Mouse (Mus musculus) neural tube, embryonic 12.5 days (tissue): ENCODE measurements around the gene Ssh1. TPM values are rescaled to one million over a fixed set of nuclear protein-coding genes. Genes with fewer than 3 reads are reported as not detected.
A peak's percentile ranks its signal among the peaks of the same experiment; 100 is the strongest.

ENCODE experiments used
- ATAC-seq: fragments of 200-750 bp; cut with Nextera tagmentation; 2 replicates; pipeline ENCODE4 v1.8.0; 2017; ENCODE audit warnings: low read depth, mild to moderate bottlenecking, moderate TSS enrichment, moderate library complexity; ENCODE audit not compliant: low FRiP score
- H3K27ac ChIP-seq: fragments of 300-500 bp; sonication (generic); 2 replicates; pipeline ENCODE4 v1.5.1; 2016
- H3K27me3 ChIP-seq: fragments of 300-500 bp; sonication (generic); replicated peaks from 2 replicates; pipeline ENCODE4 v1.6.1; 2016; ENCODE audit warnings: mild to moderate bottlenecking
- H3K36me3 ChIP-seq: fragments of 300-500 bp; sonication (generic); 2 replicates; pipeline ENCODE4 v1.6.1; 2016; ENCODE audit warnings: mild to moderate bottlenecking
- H3K4me1 ChIP-seq: fragments of 300-500 bp; sonication (generic); 2 replicates; pipeline ENCODE4 v1.6.1; 2016
- H3K4me2 ChIP-seq: fragments of 300-500 bp; sonication (generic); replicated peaks from 2 replicates; pipeline ENCODE4 v1.6.1; 2016; ENCODE audit warnings: mild to moderate bottlenecking
- H3K4me3 ChIP-seq: fragments of 300-500 bp; sonication (generic); 2 replicates; pipeline ENCODE4 v1.5.1; 2016
- H3K9ac ChIP-seq: fragments of 300-500 bp; sonication (generic); 2 replicates; pipeline ENCODE4 v1.6.1; 2016; ENCODE audit warnings: mild to moderate bottlenecking
- H3K9me3 ChIP-seq: fragments of 300-500 bp; sonication (generic); 2 replicates; pipeline ENCODE4 v1.6.1; 2016; ENCODE audit warnings: mild to moderate bottlenecking
- WGBS: fragments of 180-500 bp; shearing (Covaris S2); methylation state at CpG from one replicate; pipeline ENCODE4 v1.1.7; 2016; 5-methylcytosine and 5-hydroxymethylcytosine counted together
- polyA plus RNA-seq: library from polyadenylated mRNA; unstranded; fragments of >200 nt; fragmentation: Nextera tagmentation; extraction: Ambion mirVana; gene quantifications from 2 replicates; pipeline ENCODE4 v1.2.1, GENCODE M21; 2016

The Ssh1 gene
- polyA plus RNA-seq, 1 experiment from 2014 or later: 21.0 TPM

DNA sequence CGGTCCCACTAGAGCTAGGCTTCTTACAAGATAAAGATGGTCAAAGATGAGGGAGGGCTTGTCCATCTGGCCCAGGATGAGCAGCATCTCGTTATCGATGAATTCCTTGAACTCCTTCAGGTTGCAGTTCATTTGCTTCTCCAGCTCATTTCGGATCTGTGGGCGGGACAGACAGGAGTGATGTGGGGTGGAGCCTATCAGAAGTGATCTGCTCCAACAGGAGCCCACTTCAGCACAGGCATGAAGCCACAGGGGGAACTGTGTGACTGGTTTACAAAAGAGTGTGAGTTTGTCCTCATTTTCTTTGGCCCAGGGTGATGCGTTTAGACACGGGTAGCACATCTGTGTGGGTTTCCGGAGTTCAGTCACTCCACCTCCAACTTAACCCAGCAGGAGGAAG, 38.0 kb downstream of the Ssh1 start:
- Histone ChIP-seq H3K27ac (no peak overlapping the region), H3K27me3 (no peaks in the 10 kb centered on the region), H3K9me3 (no peaks in the 10 kb centered on the region), H3K4me1 (peaks cover 5% of the 10 kb centered on the region; the same call in 1 of the 2 replicates), H3K4me3 (no peak overlapping the region), H3K9ac (no peak overlapping the region), H3K36me3 (peaks cover 41% of the 10 kb centered on the region), H3K4me2 (no peak overlapping the region)
- no peak for ATAC-seq
- WGBS: 87% methylated on average over 8 of the region's 8 CpGs

GRCm38 (mm10) chr5:113955281-113955680, 38.4 kb downstream of the Ssh1 start:
- Histone ChIP-seq H3K9me3 (no peaks in the 10 kb centered on the region), H3K27me3 (no peaks in the 10 kb centered on the region), H3K27ac (no peak overlapping the region), H3K4me2 (no peak overlapping the region), H3K9ac (no peak overlapping the region), H3K36me3 (peaks cover 42% of the 10 kb centered on the region), H3K4me3 (no peak overlapping the region), H3K4me1 (peaks cover 5% of the 10 kb centered on the region; the same call in 1 of the 2 replicates)
- WGBS: 89% methylated on average over 5 of the region's 5 CpGs
- ATAC-seq: no peak

DNA sequence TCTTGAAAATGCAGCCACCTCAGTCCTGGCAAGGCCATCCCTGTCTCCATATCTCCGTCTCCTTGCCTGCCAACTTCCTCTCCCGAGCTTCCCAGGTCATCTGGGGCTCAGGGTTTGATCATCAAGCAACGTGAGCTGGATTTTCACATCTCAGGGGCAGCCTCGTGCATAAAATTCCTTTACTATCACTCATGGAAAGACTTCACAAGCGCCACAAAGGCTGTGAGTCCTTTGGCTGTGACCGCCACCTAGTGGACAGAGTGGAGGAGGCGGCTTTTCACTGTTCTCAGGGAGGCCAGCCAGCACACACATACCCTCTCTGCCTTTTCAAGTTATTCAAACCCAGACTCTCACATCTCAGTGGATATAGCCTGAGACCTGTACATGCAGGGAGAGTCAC, 39.3 kb downstream of the Ssh1 start:
- H3K9me3 ChIP-seq: no peaks in the 10 kb centered on the region
- no peak overlapping the region for H3K9ac ChIP-seq
- H3K27ac ChIP-seq: no peak overlapping the region; the same call in 1 of the 2 replicates
- no peak overlapping the region for H3K4me3 ChIP-seq
- no peak for ATAC-seq
- WGBS: 16% methylated on average over 7 of the region's 7 CpGs
- H3K36me3 ChIP-seq: peaks cover 51% of the 10 kb centered on the region
- peaks cover 2% of the 10 kb centered on the region; the same call in 1 of the 2 replicates for H3K4me1 ChIP-seq
- H3K27me3 ChIP-seq: no peaks in the 10 kb centered on the region
- H3K4me2 ChIP-seq: no peak overlapping the region

- H3K9ac ChIP-seq: no peak overlapping the region
- no peaks in the 10 kb centered on the region for H3K27me3 ChIP-seq
- peaks cover 2% of the 10 kb centered on the region; the same call in 1 of the 2 replicates for H3K4me1 ChIP-seq
- H3K27ac ChIP-seq: no peak overlapping the region
- no peaks in the 10 kb centered on the region for H3K9me3 ChIP-seq
- H3K4me3 ChIP-seq: no peak overlapping the region
- 90% methylated on average over 10 of the region's 10 CpGs for WGBS
- peaks cover 60% of the 10 kb centered on the region for H3K36me3 ChIP-seq
- no peak for ATAC-seq
- no peak overlapping the region for H3K4me2 ChIP-seq
Measured at GRCm38 (mm10) chr5:113952519-113952918, 41.2 kb downstream of the Ssh1 start.

GRCm38 (mm10) chr5:113951693-113952071, 42.0 kb downstream of the Ssh1 start:
- H3K4me2 ChIP-seq: no peak overlapping the region
- H3K9ac ChIP-seq: no peak overlapping the region
- H3K4me3 ChIP-seq: no peak overlapping the region
- peaks cover 2% of the 10 kb centered on the region; the same call in 1 of the 2 replicates for H3K4me1 ChIP-seq
- no peaks in the 10 kb centered on the region for H3K27me3 ChIP-seq
- WGBS: 94% methylated on average over 11 of the region's 11 CpGs
- H3K36me3 ChIP-seq: peaks cover 64% of the 10 kb centered on the region
- H3K27ac ChIP-seq: no peak overlapping the region
- no peak for ATAC-seq
- H3K9me3 ChIP-seq: no peaks in the 10 kb centered on the region

GRCm38 (mm10) chr5:113950786-113951692, 42.7 kb downstream of the Ssh1 start:
- H3K9me3 ChIP-seq: no peaks in the 10 kb centered on the region
- H3K36me3 ChIP-seq: peaks cover 70% of the 10 kb centered on the region
- H3K27ac ChIP-seq: no peak overlapping the region; the same call in 1 of the 2 replicates
- no peak overlapping the region for H3K4me3 ChIP-seq
- peaks cover 2% of the 10 kb centered on the region; the same call in 1 of the 2 replicates for H3K4me1 ChIP-seq
- no peak for ATAC-seq
- WGBS: 77% methylated on average over 19 of the region's 19 CpGs
- no peaks in the 10 kb centered on the region for H3K27me3 ChIP-seq
- H3K4me2 ChIP-seq: no peak overlapping the region
- H3K9ac ChIP-seq: no peak overlapping the region

- WGBS: 89% methylated on average over 17 of the region's 17 CpGs
- Histone ChIP-seq H3K36me3 (peaks cover 74% of the 10 kb centered on the region), H3K4me1 (peaks cover 2% of the 10 kb centered on the region; the same call in 1 of the 2 replicates), H3K27me3 (no peaks in the 10 kb centered on the region), H3K27ac (no peak overlapping the region), H3K9ac (no peak overlapping the region), H3K9me3 (no peaks in the 10 kb centered on the region), H3K4me3 (no peak overlapping the region), H3K4me2 (no peak overlapping the region)
- ATAC-seq: no peak
Measured at GRCm38 (mm10) chr5:113950133-113950532, 43.6 kb downstream of the Ssh1 start.

DNA sequence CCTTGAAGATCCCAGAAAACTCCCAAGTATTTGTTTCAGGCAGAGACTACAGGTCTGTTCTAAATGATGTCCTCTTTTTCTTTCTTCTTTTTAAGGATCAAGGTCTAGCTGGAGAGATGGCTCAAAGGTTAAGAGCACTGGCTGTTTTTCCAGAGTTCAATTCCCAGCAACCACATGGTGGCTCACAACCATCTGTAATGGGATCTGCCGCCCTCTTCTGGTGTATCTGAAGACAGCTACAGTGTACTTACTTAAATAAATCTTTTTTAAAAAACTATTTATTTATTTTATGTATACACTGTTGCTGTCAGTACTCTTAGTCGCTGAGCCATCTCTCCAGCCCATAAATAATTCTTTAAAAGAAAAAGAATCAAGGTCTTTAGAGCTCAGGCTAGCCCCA, 46.4 kb downstream of the Ssh1 start:
- no peak overlapping the region for H3K27ac ChIP-seq
- no peak for ATAC-seq
- 67% methylated on average over 2 of the region's 2 CpGs for WGBS
- H3K9ac ChIP-seq: no peak overlapping the region
- H3K4me1 ChIP-seq: peaks cover 7% of the 10 kb centered on the region; the same call in 1 of the 2 replicates
- H3K36me3 ChIP-seq: peaks cover 92% of the 10 kb centered on the region
- no peak overlapping the region for H3K4me3 ChIP-seq
- no peaks in the 10 kb centered on the region for H3K27me3 ChIP-seq
- H3K4me2 ChIP-seq: no peak overlapping the region
- H3K9me3 ChIP-seq: no peaks in the 10 kb centered on the region

DNA sequence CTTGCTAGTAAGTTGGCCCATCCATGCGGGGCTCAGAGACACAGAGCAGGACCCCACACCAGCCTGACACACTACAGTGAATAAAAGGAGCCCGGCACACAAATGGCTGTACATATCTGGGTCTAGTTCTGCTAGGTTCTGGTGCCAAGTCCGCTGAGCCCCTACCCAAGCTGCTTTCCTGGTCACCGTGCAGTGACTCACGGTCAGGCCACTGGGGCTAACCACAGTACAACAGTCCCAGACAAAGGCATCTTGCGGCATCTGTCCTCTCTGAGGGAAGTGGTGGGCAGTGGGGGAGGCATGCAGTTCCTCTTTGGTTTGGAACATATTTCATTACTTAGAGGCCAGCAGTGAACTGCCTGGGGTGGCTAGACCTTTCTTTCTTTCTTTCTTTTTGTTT, 48.6 kb downstream of the Ssh1 start:
- Histone ChIP-seq H3K9ac (0 out of 2 replicates have a peak overlapping the region, but pooled peaks have one; percentile 8), H3K36me3 (peaks cover 94% of the 10 kb centered on the region), H3K4me3 (no peak overlapping the region), H3K27ac (no peak overlapping the region), H3K4me1 (peaks cover 7% of the 10 kb centered on the region; the same call in 1 of the 2 replicates), H3K9me3 (no peaks in the 10 kb centered on the region), H3K27me3 (no peaks in the 10 kb centered on the region), H3K4me2 (no peak overlapping the region)
- WGBS: 94% methylated on average over 6 of the region's 6 CpGs
- no peak for ATAC-seq

DNA sequence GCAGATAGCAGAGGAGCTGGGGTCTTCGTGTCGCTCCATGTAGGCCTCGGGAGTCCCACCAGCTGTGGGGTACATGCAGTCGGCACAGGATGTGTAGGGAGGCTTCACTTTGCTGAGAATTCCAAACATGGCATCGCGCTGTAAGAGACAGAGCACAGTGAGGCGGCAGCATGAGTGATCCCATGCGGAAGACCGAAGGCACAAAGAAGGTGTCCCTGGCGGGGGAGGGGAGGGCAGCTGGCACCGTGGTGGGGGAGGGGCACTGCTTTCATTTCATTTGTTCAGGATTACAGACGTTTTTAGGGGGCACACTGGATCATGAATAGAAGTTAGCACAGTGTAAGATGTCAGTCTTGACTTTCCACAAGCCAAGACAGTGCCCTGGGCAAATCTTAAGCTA, 50.4 kb downstream of the Ssh1 start:
- H3K4me1 ChIP-seq: peaks cover 7% of the 10 kb centered on the region; the same call in 1 of the 2 replicates
- H3K4me2 ChIP-seq: no peak overlapping the region
- no peak overlapping the region for H3K4me3 ChIP-seq
- no peaks in the 10 kb centered on the region for H3K9me3 ChIP-seq
- WGBS: 70% methylated on average over 12 of the region's 12 CpGs
- peak overlapping the region; percentile 42; the same call in 1 of the 2 replicates for H3K27ac ChIP-seq
- peak; percentile 66; the same call in 1 of the 2 replicates for ATAC-seq
- peaks cover 80% of the 10 kb centered on the region for H3K36me3 ChIP-seq
- H3K27me3 ChIP-seq: no peaks in the 10 kb centered on the region
- no peak overlapping the region for H3K9ac ChIP-seq

DNA sequence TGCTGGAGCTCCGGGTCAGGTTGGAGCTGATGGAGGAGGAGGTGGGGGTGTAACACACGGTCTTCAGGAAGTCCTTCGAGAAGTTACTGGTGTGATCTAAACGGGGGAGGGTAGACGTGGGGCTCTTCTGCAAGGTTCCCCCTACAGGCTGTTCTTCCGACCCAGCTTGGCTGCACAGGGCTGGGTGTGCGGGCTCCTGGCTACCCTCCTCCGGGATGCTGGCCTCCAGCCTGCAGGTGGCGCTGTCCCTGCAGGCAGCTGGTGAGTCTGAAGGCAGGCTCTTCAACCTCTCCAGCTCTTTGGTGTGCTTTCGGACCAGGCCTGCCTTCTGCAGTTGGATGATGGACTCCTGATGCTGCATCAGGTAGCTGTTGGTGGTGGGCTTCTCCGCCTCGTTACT, 51.1 kb downstream of the Ssh1 start:
- no peak overlapping the region for H3K4me2 ChIP-seq
- peaks cover 74% of the 10 kb centered on the region for H3K36me3 ChIP-seq
- no peak overlapping the region for H3K4me3 ChIP-seq
- no peak overlapping the region for H3K9ac ChIP-seq
- peaks cover 7% of the 10 kb centered on the region; the same call in 1 of the 2 replicates for H3K4me1 ChIP-seq
- H3K27ac ChIP-seq: no peak overlapping the region
- 87% methylated on average over 12 of the region's 12 CpGs for WGBS
- H3K9me3 ChIP-seq: no peaks in the 10 kb centered on the region
- H3K27me3 ChIP-seq: no peaks in the 10 kb centered on the region
- no peak for ATAC-seq

- Histone ChIP-seq H3K9ac (no peak overlapping the region), H3K4me3 (no peak overlapping the region), H3K4me2 (no peak overlapping the region), H3K27ac (no peak overlapping the region), H3K4me1 (peaks cover 9% of the 10 kb centered on the region; the same call in 1 of the 2 replicates), H3K9me3 (no peaks in the 10 kb centered on the region), H3K36me3 (peaks cover 43% of the 10 kb centered on the region), H3K27me3 (no peaks in the 10 kb centered on the region)
- ATAC-seq: no peak
- WGBS: 55% methylated on average over 12 of the region's 12 CpGs
Measured at GRCm38 (mm10) chr5:113939263-113939900, 54.3 kb downstream of the Ssh1 start.
